Mouse (Mus musculus) bone marrow macrophage, adult 2 months (primary cell): ENCODE measurements around the gene 2310022A10Rik.

Experiments
- CTCF ChIP-seq: IDR thresholded peaks from 2 replicates; pipeline ENCODE4 v1.5.1; 2012; ENCODE audit warnings: low read depth, mild to moderate bottlenecking, low read length, moderate library complexity
- POLR2A ChIP-seq: IDR thresholded peaks from 2 replicates; pipeline ENCODE4 v1.6.1; 2012; ENCODE audit warnings: mild to moderate bottlenecking, low read depth, low read length, borderline replicate concordance

DNA sequence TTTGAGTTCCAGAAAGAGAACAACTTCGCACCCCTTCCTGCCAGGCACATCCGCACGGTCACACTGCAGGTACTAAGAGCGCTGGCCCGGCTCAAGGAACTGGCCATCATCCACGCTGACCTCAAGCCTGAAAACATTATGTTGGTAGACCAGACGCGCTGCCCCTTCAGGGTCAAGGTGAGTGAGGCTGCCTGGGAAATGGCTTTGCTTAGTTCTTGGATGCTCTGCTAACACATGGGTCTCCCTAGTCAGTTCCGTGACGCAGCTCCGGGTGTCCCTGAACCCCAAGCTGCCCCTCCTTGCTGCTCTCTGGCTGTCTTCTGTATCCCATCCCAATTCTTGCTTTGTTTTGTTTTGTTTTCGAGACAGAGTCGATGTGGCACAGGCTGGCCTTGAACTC, 29.2 kb upstream of the 2310022A10Rik start:
- TF ChIP-seq CTCF (no peak), POLR2A (no peak)
